12 mouse cellular contexts compared by ENCODE assay signal in the genomic region with DNA sequence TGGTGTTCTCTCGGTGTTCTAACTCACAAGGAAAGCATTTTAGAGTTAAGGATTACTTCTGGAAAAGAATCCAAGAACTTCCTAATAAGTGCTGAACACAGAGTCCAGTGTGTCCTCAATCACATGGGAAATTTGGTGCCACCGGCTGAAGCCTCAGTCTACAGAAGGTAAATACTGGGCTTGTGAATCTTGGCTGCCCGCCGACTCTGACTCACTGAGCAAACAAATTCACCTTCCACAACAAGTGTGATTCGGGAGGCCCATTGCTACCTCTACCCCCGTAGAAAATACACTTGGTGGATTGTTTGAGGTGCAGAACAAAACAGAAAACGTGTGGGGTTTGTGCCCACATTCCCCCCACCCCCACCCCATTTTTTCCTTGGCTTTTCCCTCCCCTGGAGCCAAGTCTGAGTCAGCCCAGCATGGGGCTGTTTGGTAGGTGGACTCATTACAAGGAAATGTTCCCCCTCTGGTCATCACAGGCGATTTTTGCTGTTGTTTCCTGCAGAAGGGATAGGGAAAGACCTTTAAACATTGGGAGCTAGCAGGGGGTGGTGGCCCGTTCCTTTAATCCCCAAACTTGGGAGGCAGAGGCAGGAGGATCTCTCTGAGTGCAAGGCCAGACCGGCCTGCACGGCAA. TPM values are rescaled to one million over a fixed set of nuclear protein-coding genes. Genes with fewer than 3 reads are reported as not detected.
DNase-seq lines count a peak whose midpoint lies in the region; ATAC-seq and TF ChIP-seq lines count a peak whose summit lies in the region.
"Had no signal": no experiment of that assay in that cellular context is flagged by ENCODE, and none has a peak within 500 bp of the region (broad histone marks: within the 10 kb centered on the region; RNA-seq: fewer than 3 reads in every experiment).

No protein-coding gene starts in this region.

- in situ Hi-C loops in Patski (cut with MboI; ENCODE audit: low pct_unique_long_range_greater_than_20kb) = no loop called here

- no peak overlapping the region for H3K4me3 ChIP-seq in liver, embryonic 16.5 days (ENCODE audit: low read depth, low read length)
- no peak overlapping the region for H3K4me3 ChIP-seq in stomach, embryonic 14.5 days (ENCODE audit: low read depth, low read length)

- no peak overlapping the region for H3K9ac ChIP-seq in liver, embryonic 16.5 days (ENCODE audit: low read depth, low read length)
- no peak overlapping the region for H3K9ac ChIP-seq in stomach, embryonic 14.5 days (replicated peaks; ENCODE audit: low read depth, low read length)

- no peaks in the 10 kb centered on the region for H3K36me3 ChIP-seq in liver, embryonic 16.5 days (ENCODE audit: control insufficient read depth, insufficient read depth)
- H3K36me3 ChIP-seq in stomach, embryonic 14.5 days (ENCODE audit: control insufficient read depth, insufficient read depth, low read length) = no peaks in the 10 kb centered on the region

- no peaks in the 10 kb centered on the region for H3K9me3 ChIP-seq in liver, embryonic 16.5 days (replicated peaks; ENCODE audit: control insufficient read depth, low read length)
- no peaks in the 10 kb centered on the region for H3K9me3 ChIP-seq in stomach, embryonic 14.5 days (ENCODE audit: control insufficient read depth, low read depth, low read length)

- POLR2A ChIA-PET in Patski (lab: Charles Lee) = interaction anchor here (1.5 kb wide), 1 partner anchor 10 kb away, joined by 4 read pairs; no protein-coding TSS in a partner anchor

- CTCF ChIA-PET in Patski (lab: Charles Lee) = no interaction called here

- H3K4me1 ChIP-seq in liver, embryonic 16.5 days (ENCODE audit: control insufficient read depth, low read depth, low read length) = no peaks in the 10 kb centered on the region; the same call in none of the 2 replicates
- H3K4me1 ChIP-seq in stomach, embryonic 14.5 days (ENCODE audit: control insufficient read depth, insufficient read depth, low read length) = no peaks in the 10 kb centered on the region

- no peak for TF ChIP-seq CTCF in Patski (IDR thresholded peaks at IDR 0.05)

- DNase-seq in adrenal gland, postnatal 10 days = peak; percentile 46
- no peak for DNase-seq in adrenal gland, postnatal 4 days (ENCODE audit: low spot score in 2 of 2)
- DNase-seq in Patski (ENCODE audit: low read depth, low spot score) = peak; percentile 57
- no peak for DNase-seq in thymus, postnatal 14 days
- DNase-seq in kidney, postnatal 4 days = no peak
- DNase-seq in spleen, adult 12 weeks (ENCODE audit: low spot score) = no peak
- DNase-seq: B cell, adult 2 months; kidney, postnatal 14 days; thymus, adult 18-20 months had no signal

- peak; percentile 67 for ATAC-seq in Patski
- peak; percentile 79 for ATAC-seq in liver, embryonic 16.5 days (ENCODE audit: low read depth)
- ATAC-seq in stomach, embryonic 14.5 days (ENCODE audit: insufficient number of reproducible peaks, insufficient read depth, low FRiP score, low read depth) = peak; percentile 84

- no peaks in the 10 kb centered on the region for H3K27me3 ChIP-seq in Patski
- no peaks in the 10 kb centered on the region for H3K27me3 ChIP-seq in liver, embryonic 16.5 days (ENCODE audit: control insufficient read depth, insufficient read depth, low read depth, low read length)
- H3K27me3 ChIP-seq in stomach, embryonic 14.5 days (ENCODE audit: control insufficient read depth, insufficient read depth, low read length) = no peaks in the 10 kb centered on the region

- 64% methylated on average over 11 of the region's 11 CpGs for WGBS in liver, embryonic 16.5 days (ENCODE audit: insufficient replicate concordance)
- 69% methylated on average over 11 of the region's 11 CpGs for WGBS in stomach, embryonic 14.5 days

- H3K27ac ChIP-seq in liver, embryonic 16.5 days (ENCODE audit: low read length) = no peak overlapping the region; the same call in 1 of the 2 replicates
- H3K27ac ChIP-seq in stomach, embryonic 14.5 days (ENCODE audit: low read length) = peak overlapping the region; percentile 67; the same call in 1 of the 2 replicates

- no peak overlapping the region for H3K4me2 ChIP-seq in liver, embryonic 16.5 days (ENCODE audit: low read depth, low read length)
- H3K4me2 ChIP-seq in stomach, embryonic 14.5 days (replicated peaks; ENCODE audit: low read depth, low read length) = no peak overlapping the region
- H3K4me2 ChIP-seq: midbrain, embryonic 11.5 days had no signal

RNA-seq across cellular contexts. Expression of a gene that starts 26.4 kb away (rescaled TPM):
- total RNA-seq in adrenal gland, postnatal 10 days (2021) = 10 to 100 TPM; 81.0 to 81.3 TPM
- total RNA-seq in adrenal gland, postnatal 4 days (2021) = 10 to 100 TPM; 88.7 to 90.2 TPM
- polyA plus RNA-seq in Patski (2021) = 250 TPM
- polyA plus RNA-seq in liver, embryonic 16.5 days (2015; fragmentation: Nextera tagmentation; extraction: Ambion mirVana) = 72.2 and 75.1 TPM in 2 replicates
- polyA plus RNA-seq in stomach, embryonic 14.5 days (2014; fragmentation: Nextera tagmentation; extraction: Ambion mirVana) = 119 and 148 TPM in 2 replicates

Comparison
In these comparisons a context has a peak if more than half of its experiments do, and no peak if none do; other contexts are left out.
1. DNase-seq: peak in adrenal gland, postnatal 10 days (single experiment) and Patski (single experiment); none in adrenal gland, postnatal 4 days (0 of 2), thymus, postnatal 14 days (single experiment), kidney, postnatal 4 days (0 of 2) and spleen, adult 12 weeks (single experiment).
2. Peak in every context shown above with its lines, with median percentiles within 50 percentile points of each other: ATAC-seq.